Mouse (Mus musculus) MEL (cell line): ENCODE measurements around the gene Gm49486. TPM values are rescaled to one million over a fixed set of nuclear protein-coding genes. Genes with fewer than 3 reads are reported as not detected.

Source experiments
- DNase-seq: peaks from one replicate; pipeline ENCODE4 v3.0.0; 2011; ENCODE audit warnings: low read depth, low spot score
- H3K27ac ChIP-seq: 2 replicates; pipeline ENCODE4 v1.5.1; 2012; ENCODE audit warnings: low read depth, mild to moderate bottlenecking, control low read depth, low read length, moderate library complexity; ENCODE audit not compliant: control insufficient read depth
- H3K27me3 ChIP-seq, 2 experiments: fragments of 150-350 bp in 1 of 2; sonication (generic) in 1 of 2; 2 replicates each; pipeline ENCODE4 v1.6.1; 2012; ENCODE audit warnings: low read length in 2 of 2, mild to moderate bottlenecking in 2 of 2, improper control_type of control experiment in 1 of 2, moderate library complexity in 1 of 2; ENCODE audit not compliant: insufficient read depth in 2 of 2, control insufficient read depth in 1 of 2
- H3K36me3 ChIP-seq, 2 experiments: 2 replicates each; pipeline ENCODE4 v1.6.1; 2012 to 2014; ENCODE audit warnings: low read length in 2 of 2, improper control_type of control experiment in 1 of 2, inconsistent platforms in 1 of 2, mild to moderate bottlenecking in 1 of 2; ENCODE audit not compliant: insufficient read depth in 2 of 2, control insufficient read depth in 1 of 2
- H3K4me1 ChIP-seq, 2 experiments: fragments of 150-350 bp in 1 of 2; sonication (generic) in 1 of 2; 2 replicates each; pipeline ENCODE4 v1.6.1; 2012; ENCODE audit warnings: low read length in 2 of 2, improper control_type of control experiment in 1 of 2, mild to moderate bottlenecking in 1 of 2; ENCODE audit not compliant: insufficient read depth in 2 of 2, control insufficient read depth in 1 of 2
- H3K4me3 ChIP-seq, 2 experiments: fragments of 150-350 bp in 1 of 2; sonication (generic) in 1 of 2; 2 replicates each; pipeline ENCODE4 v1.5.1; 2012; ENCODE audit warnings: low read depth in 2 of 2, low read length in 2 of 2, mild to moderate bottlenecking in 2 of 2, moderate library complexity in 2 of 2, control low read depth in 1 of 2, improper control_type of control experiment in 1 of 2; ENCODE audit not compliant: control insufficient read depth in 1 of 2, insufficient read depth in 1 of 2
- H3K79me2 ChIP-seq: 2 replicates; pipeline ENCODE4 v1.6.1; 2012; ENCODE audit warnings: mild to moderate bottlenecking, low read length, moderate library complexity; ENCODE audit not compliant: control insufficient read depth, poor library complexity, insufficient read depth
- H3K9ac ChIP-seq: 2 replicates; pipeline ENCODE4 v1.6.1; 2012; ENCODE audit warnings: low read depth, mild to moderate bottlenecking, control low read depth, low read length, moderate library complexity; ENCODE audit not compliant: control insufficient read depth, poor library complexity, severe bottlenecking
- H3K9me3 ChIP-seq: fragments of 150-350 bp; sonication (generic); replicated peaks from 2 replicates; pipeline ENCODE4 v1.6.1; 2012; ENCODE audit warnings: mild to moderate bottlenecking, low read length, improper control_type of control experiment, moderate library complexity; ENCODE audit not compliant: insufficient read depth
- BHLHE40 ChIP-seq: IDR thresholded peaks from 2 replicates; pipeline ENCODE4 v1.6.1; 2012; ENCODE audit warnings: low read depth, mild to moderate bottlenecking, inconsistent platforms, low read length, improper control_type of control experiment, borderline replicate concordance
- CHD1 ChIP-seq: IDR thresholded peaks from 2 replicates; pipeline ENCODE4 v1.6.1; 2012; ENCODE audit warnings: low read depth, mild to moderate bottlenecking, inconsistent platforms, low read length, improper control_type of control experiment
- CHD2 ChIP-seq: IDR thresholded peaks from 2 replicates; pipeline ENCODE4 v1.6.1; 2011; ENCODE audit warnings: low read length, improper control_type of control experiment
- CTCF ChIP-seq, 3 experiments: IDR thresholded peaks in 2 of 3; conservative IDR thresholded peaks in 1 of 3; 2 replicates each; pipeline ENCODE4 v1.5.1; 2011 to 2012; ENCODE audit warnings: low read length in 3 of 3, low read depth in 2 of 3, mild to moderate bottlenecking in 2 of 3, improper control_type of control experiment in 1 of 3, inconsistent platforms in 1 of 3, mixed read lengths in 1 of 3, moderate library complexity in 1 of 3; ENCODE audit not compliant: control insufficient read depth in 1 of 3, insufficient read depth in 1 of 3, poor library complexity in 1 of 3, severe bottlenecking in 1 of 3
- EP300 ChIP-seq, 2 experiments: IDR thresholded peaks; 2 replicates each; pipeline ENCODE4 v1.6.1; 2011; ENCODE audit warnings: improper control_type of control experiment in 2 of 2, low read length in 2 of 2, low read depth in 1 of 2, mild to moderate bottlenecking in 1 of 2
- KAT2A ChIP-seq: conservative IDR thresholded peaks from 2 replicates; pipeline ENCODE4 v1.6.1; 2012; ENCODE audit warnings: low read depth, low read length, improper control_type of control experiment, inconsistent platforms
- MAFK ChIP-seq: IDR thresholded peaks from 2 replicates; pipeline ENCODE4 v1.6.1; 2011; ENCODE audit warnings: low read depth, mild to moderate bottlenecking, low read length, improper control_type of control experiment, borderline replicate concordance
- MAX ChIP-seq: IDR thresholded peaks from 2 replicates; pipeline ENCODE4 v1.6.1; 2011; ENCODE audit warnings: low read length, improper control_type of control experiment
- MAZ ChIP-seq: IDR thresholded peaks from 2 replicates; pipeline ENCODE4 v1.6.1; 2012; ENCODE audit warnings: low read depth, mild to moderate bottlenecking, inconsistent platforms, low read length, improper control_type of control experiment
- MYC ChIP-seq: IDR thresholded peaks from 2 replicates; pipeline ENCODE4 v1.6.1; 2011; ENCODE audit warnings: low read depth, mild to moderate bottlenecking, low read length, improper control_type of control experiment, moderate library complexity
- NRF1 ChIP-seq: IDR thresholded peaks from 2 replicates; pipeline ENCODE4 v1.6.1; 2014; ENCODE audit warnings: low read depth, mild to moderate bottlenecking, inconsistent platforms, low read length, improper control_type of control experiment, moderate library complexity; ENCODE audit not compliant: poor library complexity, insufficient read depth, severe bottlenecking
- POLR2A ChIP-seq, 2 experiments: IDR thresholded peaks; 2 replicates each; pipeline ENCODE4 v1.6.1; 2011 to 2012; ENCODE audit warnings: low read length in 2 of 2, mild to moderate bottlenecking in 2 of 2, control low read depth in 1 of 2, improper control_type of control experiment in 1 of 2, low read depth in 1 of 2, moderate library complexity in 1 of 2; ENCODE audit not compliant: control insufficient read depth in 1 of 2, insufficient read depth in 1 of 2, poor library complexity in 1 of 2
- POLR2AphosphoS5 ChIP-seq: IDR thresholded peaks from 2 replicates; pipeline ENCODE4 v1.6.1; 2012; ENCODE audit warnings: low read depth, borderline replicate concordance, mild to moderate bottlenecking, inconsistent platforms, low read length, moderate library complexity, mixed read lengths
- RCOR1 ChIP-seq: IDR thresholded peaks from 2 replicates; pipeline ENCODE4 v1.6.1; 2012; ENCODE audit warnings: low read depth, mild to moderate bottlenecking, inconsistent platforms, low read length, improper control_type of control experiment
- SMC3 ChIP-seq: IDR thresholded peaks from 2 replicates; pipeline ENCODE4 v1.6.1; 2011; ENCODE audit warnings: low read depth, low read length, improper control_type of control experiment
- TAL1 ChIP-seq: IDR thresholded peaks from 2 replicates; pipeline ENCODE4 v1.6.1; 2012; ENCODE audit warnings: mild to moderate bottlenecking, inconsistent platforms, low read length, moderate library complexity, mixed read lengths
- TBP ChIP-seq: IDR thresholded peaks from 2 replicates; pipeline ENCODE4 v1.8.0; 2011; ENCODE audit warnings: low read depth, low read length, improper control_type of control experiment
- TCF12 ChIP-seq: IDR thresholded peaks from 2 replicates; pipeline ENCODE4 v1.6.1; 2014; ENCODE audit warnings: low read depth, mild to moderate bottlenecking, inconsistent platforms, low read length, improper control_type of control experiment, moderate library complexity
- UBTF ChIP-seq: IDR thresholded peaks from 2 replicates; pipeline ENCODE4 v1.6.1; 2012; ENCODE audit warnings: low read depth, mild to moderate bottlenecking, inconsistent platforms, low read length, improper control_type of control experiment, moderate library complexity, borderline replicate concordance; ENCODE audit not compliant: insufficient read depth
- ZKSCAN1 ChIP-seq: IDR thresholded peaks from 2 replicates; pipeline ENCODE4 v1.6.1; 2012; ENCODE audit warnings: low read depth, mild to moderate bottlenecking, inconsistent platforms, low read length, improper control_type of control experiment, moderate library complexity
- polyA plus RNA-seq, 2 experiments: library from polyadenylated mRNA; stranded (reverse) in 1 of 2; unstranded in 1 of 2; fragments of >175 nt in 1 of 2; fragments of >200 nt in 1 of 2; gene quantifications; 2 replicates each; pipeline versions ENCODE4 v1.2.1 to v1.2.4; 2012; ENCODE audit warnings: low replicate concordance in 2 of 2, low read depth in 1 of 2; ENCODE audit not compliant: insufficient read length in 2 of 2, insufficient read depth in 1 of 2, missing spikeins in 1 of 2
- total RNA-seq: library from RNA; depleted of rRNA; stranded (reverse); fragments of 300-350 nt; gene quantifications from 2 replicates; pipeline ENCODE4 v1.2.3, GENCODE M21; 2012

The Gm49486 gene
- total and polyA plus RNA-seq, 3 experiments: 0.12 to 0.46 TPM; not detected in 1

GRCm38 (mm10) chr15:79261757-79262156 lies 32.6 kb downstream of the Gm49486 start:
- DNase-seq: no peak
- Histone ChIP-seq H3K9ac (no peak overlapping the region), H3K9me3 (no peaks in the 10 kb centered on the region), H3K36me3 (no peaks in the 10 kb centered on the region), H3K27ac (no peak overlapping the region), H3K4me3 (no peak overlapping the region), H3K79me2 (no peaks in the 10 kb centered on the region), H3K4me1 (no peaks in the 10 kb centered on the region), H3K27me3 (no peaks in the 10 kb centered on the region)
- TF ChIP-seq SMC3 (no peak), UBTF (no peak), BHLHE40 (no peak), KAT2A (no peak), MAFK (no peak), ZKSCAN1 (no peak), MAZ (no peak), CTCF (IDR thresholded peaks at IDR 0.05 in 2 of 3, conservative IDR thresholded peaks at IDR 0.05 in 1 of 3; ENCODE audit: control insufficient read depth in 1 of 3, insufficient read depth in 1 of 3, low read depth in 2 of 3, low read length in 3 of 3, poor library complexity in 1 of 3, severe bottlenecking in 1 of 3) (no peak), POLR2A (IDR thresholded peaks at IDR 0.05; ENCODE audit: control insufficient read depth in 1 of 2, insufficient read depth in 1 of 2, low read depth in 1 of 2, low read length in 2 of 2, poor library complexity in 1 of 2) (no peak), RCOR1 (no peak), TBP (no peak), CHD2 (no peak), TCF12 (no peak), CHD1 (no peak)

- Histone ChIP-seq H3K4me1 (no peaks in the 10 kb centered on the region), H3K9ac (no peak overlapping the region), H3K27me3 (no peaks in the 10 kb centered on the region), H3K27ac (no peak overlapping the region), H3K36me3 (no peaks in the 10 kb centered on the region), H3K79me2 (no peaks in the 10 kb centered on the region), H3K4me3 (no peak overlapping the region), H3K9me3 (no peaks in the 10 kb centered on the region)
- no peak for TF ChIP-seq MAX
- TF ChIP-seq MAZ: no peak
- no peak for TF ChIP-seq TBP
- no peak for TF ChIP-seq TAL1
- TF ChIP-seq CHD2: no peak
- no peak for TF ChIP-seq NRF1
- no peak for TF ChIP-seq MYC
- TF ChIP-seq EP300 (IDR thresholded peaks at IDR 0.05; ENCODE audit: low read depth in 1 of 2, low read length in 2 of 2): no peak
- no peak for TF ChIP-seq POLR2AphosphoS5
- no peak for TF ChIP-seq BHLHE40
- no peak for TF ChIP-seq ZKSCAN1
- DNase-seq: no peak
Measured at GRCm38 (mm10) chr15:79262375-79262774, 33.2 kb downstream of the Gm49486 start.
